17 mouse cellular contexts compared by ENCODE assay signal in genomic region chr5:90788114-90788513, GRCm38 (mm10). TPM values are rescaled to one million over a fixed set of nuclear protein-coding genes. Genes with fewer than 3 reads are reported as not detected.
DNase-seq lines count a peak whose midpoint lies in the region; ATAC-seq and TF ChIP-seq lines count a peak whose summit lies in the region.
"Had no signal": no experiment of that assay in that cellular context is flagged by ENCODE, and none has a peak within 500 bp of the region (broad histone marks: within the 10 kb centered on the region; RNA-seq: fewer than 3 reads in every experiment).

No protein-coding gene starts in this region.

- no peak overlapping the region for H3K4me2 ChIP-seq in liver, embryonic 11.5 days
- H3K4me2 ChIP-seq: heart, embryonic 11.5 days; lung, embryonic 15.5 days; midbrain, embryonic 11.5 days had no signal

- no peaks in the 10 kb centered on the region for H3K36me3 ChIP-seq in liver, adult 2 months (ENCODE audit: control insufficient read depth, insufficient read depth, low read length)
- no peaks in the 10 kb centered on the region for H3K36me3 ChIP-seq in liver, embryonic 11.5 days (ENCODE audit: control insufficient read depth, insufficient read depth, low read length)
- H3K36me3 ChIP-seq in ES-E14 (ENCODE audit: control insufficient read depth, insufficient read depth, low read length, poor library complexity, severe bottlenecking) = no peaks in the 10 kb centered on the region
- H3K36me3 ChIP-seq: hindbrain, embryonic 10.5 days; lung, embryonic 15.5 days had no signal

- TF ChIP-seq CTCF in liver, adult 2 months (IDR thresholded peaks at IDR 0.05; ENCODE audit: low read depth, low read length) = peak; percentile 34; the same call in 1 of the 2 replicates

- in situ Hi-C loops in ES-E14 (cut with MboI; ENCODE audit: low sequenced_read_pairs in 2 of 2, unreplicated experiment in 2 of 2) = loop anchor here (10.0 to 25.0 kb wide), 2 partner anchors 126 to 133 kb away; no protein-coding TSS in a partner anchor

- H3K4me1 ChIP-seq in liver, adult 2 months (ENCODE audit: control insufficient read depth, insufficient read depth, low read length) = no peaks in the 10 kb centered on the region
- no peaks in the 10 kb centered on the region for H3K4me1 ChIP-seq in liver, embryonic 11.5 days (replicated peaks; ENCODE audit: control insufficient read depth, insufficient read depth, low read length)
- no peaks in the 10 kb centered on the region for H3K4me1 ChIP-seq in ES-E14 (ENCODE audit: control insufficient read depth in 2 of 2, insufficient read depth in 2 of 2, low read length in 2 of 2, poor library complexity in 1 of 2)

- H3K4me3 ChIP-seq in liver, adult 2 months (ENCODE audit: insufficient read depth, low read depth, low read length) = no peak overlapping the region
- no peak overlapping the region for H3K4me3 ChIP-seq in liver, embryonic 11.5 days (ENCODE audit: low read depth, low read length)
- H3K4me3 ChIP-seq in ES-E14 (ENCODE audit: insufficient read depth in 1 of 2, low read depth in 1 of 2, low read length in 2 of 2, poor library complexity in 1 of 2, severe bottlenecking in 1 of 2) = no peak overlapping the region
- H3K4me3 ChIP-seq: hindbrain, embryonic 10.5 days; lung, embryonic 15.5 days had no signal

- no peaks in the 10 kb centered on the region for H3K79me2 ChIP-seq in liver, adult 2 months (ENCODE audit: control insufficient read depth, insufficient read depth, low read length)

- H3K27ac ChIP-seq in liver, adult 2 months (replicated peaks; ENCODE audit: insufficient read depth, low read depth, low read length) = no peak overlapping the region
- no peak overlapping the region for H3K27ac ChIP-seq in liver, embryonic 11.5 days (ENCODE audit: low read depth, low read length)
- no peak overlapping the region for H3K27ac ChIP-seq in ES-E14 (ENCODE audit: insufficient read depth, low read depth, low read length, poor library complexity, severe bottlenecking)
- H3K27ac ChIP-seq: hindbrain, embryonic 10.5 days; lung, embryonic 15.5 days had no signal

- H3K9ac ChIP-seq in liver, adult 2 months (ENCODE audit: low read depth, low read length) = no peak overlapping the region
- H3K9ac ChIP-seq in liver, embryonic 11.5 days (ENCODE audit: low read depth, low read length) = no peak overlapping the region
- H3K9ac ChIP-seq in ES-E14 (ENCODE audit: insufficient read depth, low read depth, low read length, poor library complexity, severe bottlenecking) = no peak overlapping the region
- H3K9ac ChIP-seq: lung, embryonic 15.5 days had no signal

- no peaks in the 10 kb centered on the region for H3K9me3 ChIP-seq in liver, embryonic 11.5 days (ENCODE audit: control insufficient read depth, low read length)
- H3K9me3 ChIP-seq in ES-E14 (ENCODE audit: control insufficient read depth, insufficient read depth, low read depth, low read length) = no peaks in the 10 kb centered on the region
- H3K9me3 ChIP-seq: hindbrain, embryonic 10.5 days; lung, embryonic 15.5 days had no signal

- no peak for ATAC-seq in liver, embryonic 11.5 days (replicated peaks; ENCODE audit: low FRiP score)
- 0 out of 2 replicates have a peak, but pooled peaks have one; percentile 10 for ATAC-seq in granulocyte monocyte progenitor cell, adult 5-6 weeks (replicated peaks; ENCODE audit: poor library complexity, severe bottlenecking)

- WGBS in liver, adult 2 months = 84% methylated on average over 4 of the region's 4 CpGs
- 67% methylated on average over 4 of the region's 4 CpGs for WGBS in liver, embryonic 11.5 days

- no peak for TF ChIP-seq POLR2A in liver, adult 2 months (IDR thresholded peaks at IDR 0.05; ENCODE audit: extremely low read depth, insufficient read depth, low read length)

- peak; percentile 24 for DNase-seq in embryo, embryonic 10 days (ENCODE audit: low spot score)
- DNase-seq in embryo, embryonic 9.5 days (ENCODE audit: extremely low spot score) = no peak
- DNase-seq in liver, adult 2 months (ENCODE audit: extremely low read depth, low read depth, low spot score) = peak; percentile 20
- no peak for DNase-seq in liver, embryonic 11.5 days (ENCODE audit: low spot score)
- DNase-seq in ES-E14 (ENCODE audit: low read depth, low spot score) = no peak
- DNase-seq in cerebellum, adult 18-20 months = no peak
- DNase-seq in urinary bladder, adult 18-20 months (ENCODE audit: low spot score in 2 of 2) = no peak
- DNase-seq: B cell, adult 2 months; cerebellum, adult 8-10 months; kidney, adult 9 months; left cerebral cortex, postnatal 4 days had no signal

- no peaks in the 10 kb centered on the region for H3K27me3 ChIP-seq in liver, adult 2 months (ENCODE audit: control insufficient read depth, insufficient read depth, low read length)
- no peaks in the 10 kb centered on the region for H3K27me3 ChIP-seq in liver, embryonic 11.5 days (replicated peaks; ENCODE audit: control insufficient read depth, insufficient read depth, low read length)

TF ChIP-seq in ES-E14, 5 proteins besides CTCF, POLR2A, EP300 and RAD21:
- TF ChIP-seq HCFC1 (IDR thresholded peaks at IDR 0.05; ENCODE audit: borderline replicate concordance, insufficient read depth, low read length) = no peak
- peak; percentile 60; the same call in 1 of the 2 replicates for TF ChIP-seq MAFK (IDR thresholded peaks at IDR 0.05; ENCODE audit: insufficient read depth, low read depth, low read length)

RNA-seq across cellular contexts. Expression of gene Cxcl3, which starts 2.2 kb away (rescaled TPM):
- not detected in 2 replicates for total RNA-seq in liver, adult 2 months (2014; rRNA removed)
- polyA plus RNA-seq in liver, adult 2 months (2012; rRNA removed) = not detected in 2 replicates
- 0.25 TPM in 1 of 2 replicates, not detected in the other for polyA plus RNA-seq in liver, embryonic 11.5 days (2014; fragmentation: Nextera tagmentation; extraction: Ambion mirVana)
- total RNA-seq in ES-E14 (2012; rRNA removed) = not detected in 2 replicates
- total RNA-seq in granulocyte monocyte progenitor cell, adult 5-6 weeks (2014; fragmentation: Nextera tagmentation) = not detected in 2 replicates
- 0.21 TPM in 1 of 2 replicates, not detected in the other for total RNA-seq in granulocyte monocyte progenitor cell, adult 5-6 weeks (2017)
- total RNA-seq: adrenal gland, postnatal 4 days; left cerebral cortex, postnatal 4 days had no signal
- polyA plus RNA-seq: heart, embryonic 11.5 days; hindbrain, embryonic 10.5 days; midbrain, embryonic 11.5 days had no signal

RNA-seq across cellular contexts. Expression of gene Cxcl15, which starts 6.2 kb away (rescaled TPM):
- not detected in 2 replicates for total RNA-seq in liver, adult 2 months (2014; rRNA removed)
- not detected in 2 replicates for polyA plus RNA-seq in liver, adult 2 months (2012; rRNA removed)
- not detected in 2 replicates for polyA plus RNA-seq in liver, embryonic 11.5 days (2014; fragmentation: Nextera tagmentation; extraction: Ambion mirVana)
- not detected in 2 replicates for total RNA-seq in ES-E14 (2012; rRNA removed)
- not detected in 2 replicates for total RNA-seq in granulocyte monocyte progenitor cell, adult 5-6 weeks (2014; fragmentation: Nextera tagmentation)
- not detected in 2 replicates for total RNA-seq in granulocyte monocyte progenitor cell, adult 5-6 weeks (2017)
- total RNA-seq: adrenal gland, postnatal 4 days; left cerebral cortex, postnatal 4 days had no signal
- polyA plus RNA-seq: hindbrain, embryonic 10.5 days; midbrain, embryonic 11.5 days had no signal

RNA-seq across cellular contexts. Expression of gene Pf4, which starts 15.9 kb away (rescaled TPM):
- total RNA-seq in liver, adult 2 months (2014; rRNA removed) = 1.4 and 2.2 TPM in 2 replicates
- polyA plus RNA-seq in liver, adult 2 months (2012; rRNA removed) = 1.1 and 3.0 TPM in 2 replicates
- 911 and 984 TPM in 2 replicates for polyA plus RNA-seq in liver, embryonic 11.5 days (2014; fragmentation: Nextera tagmentation; extraction: Ambion mirVana)
- not detected in 2 replicates for total RNA-seq in ES-E14 (2012; rRNA removed)
- 5.8 TPM in 1 of 2 replicates, not detected in the other for total RNA-seq in granulocyte monocyte progenitor cell, adult 5-6 weeks (2014; fragmentation: Nextera tagmentation)
- total RNA-seq in granulocyte monocyte progenitor cell, adult 5-6 weeks (2017) = 2.4 and 6.6 TPM in 2 replicates

RNA-seq across cellular contexts. Expression of gene Ppbp, which starts 19.8 kb away (rescaled TPM):
- total RNA-seq in liver, adult 2 months (2014; rRNA removed) = 0.65 and 1.1 TPM in 2 replicates
- polyA plus RNA-seq in liver, adult 2 months (2012; rRNA removed) = 1.5 TPM in 1 of 2 replicates, not detected in the other
- 153 and 155 TPM in 2 replicates for polyA plus RNA-seq in liver, embryonic 11.5 days (2014; fragmentation: Nextera tagmentation; extraction: Ambion mirVana)
- total RNA-seq in ES-E14 (2012; rRNA removed) = 1.2 TPM in 2 replicates
- not detected in 2 replicates for total RNA-seq in granulocyte monocyte progenitor cell, adult 5-6 weeks (2014; fragmentation: Nextera tagmentation)
- total RNA-seq in granulocyte monocyte progenitor cell, adult 5-6 weeks (2017) = not detected in 2 replicates

RNA-seq across cellular contexts. Expression of gene Cxcl5, which starts 29.0 kb away (rescaled TPM):
- total RNA-seq in liver, adult 2 months (2014; rRNA removed) = 0.09 TPM in 1 of 2 replicates, not detected in the other
- 0.05 and 0.06 TPM in 2 replicates for polyA plus RNA-seq in liver, adult 2 months (2012; rRNA removed)
- 1.7 and 3.1 TPM in 2 replicates for polyA plus RNA-seq in liver, embryonic 11.5 days (2014; fragmentation: Nextera tagmentation; extraction: Ambion mirVana)
- 0.18 and 0.21 TPM in 2 replicates for total RNA-seq in ES-E14 (2012; rRNA removed)
- not detected in 2 replicates for total RNA-seq in granulocyte monocyte progenitor cell, adult 5-6 weeks (2014; fragmentation: Nextera tagmentation)
- not detected in 2 replicates for total RNA-seq in granulocyte monocyte progenitor cell, adult 5-6 weeks (2017)
- total RNA-seq: adrenal gland, postnatal 4 days; left cerebral cortex, postnatal 4 days had no signal
- polyA plus RNA-seq: hindbrain, embryonic 10.5 days; lung, embryonic 15.5 days had no signal

Comparison
In these comparisons a context has a peak if more than half of its experiments do, and no peak if none do; other contexts are left out.
1. DNase-seq: peak in embryo, embryonic 10 days (single experiment) and liver, adult 2 months (single experiment); none in embryo, embryonic 9.5 days (single experiment), liver, embryonic 11.5 days (single experiment), ES-E14 (single experiment), cerebellum, adult 18-20 months (0 of 2) and urinary bladder, adult 18-20 months (0 of 2).